In the genomic region with DNA sequence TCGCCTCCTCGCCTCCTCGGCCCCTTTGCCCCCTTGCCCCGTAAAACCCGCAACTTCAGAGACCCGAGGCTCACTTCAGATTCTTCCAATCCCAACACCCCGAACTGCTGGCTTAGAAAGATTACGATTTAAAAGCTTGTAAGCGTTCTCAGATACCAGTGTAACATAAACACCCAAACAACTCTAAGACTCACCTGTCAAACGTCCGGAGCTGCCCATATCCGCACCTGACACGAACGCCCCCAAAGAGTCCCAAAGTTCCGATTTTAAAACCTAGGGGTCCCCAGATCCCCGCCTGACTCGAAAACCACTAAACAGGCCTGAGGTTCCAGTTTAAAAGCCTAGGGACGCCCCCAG, we compare ENCODE assay signal across 8 mouse cellular contexts. TPM values are rescaled to one million over a fixed set of nuclear protein-coding genes. Genes with fewer than 3 reads are reported as not detected.
DNase-seq lines count a peak whose midpoint lies in the region; ATAC-seq and TF ChIP-seq lines count a peak whose summit lies in the region.

No protein-coding gene starts in this region.

- H3K27ac ChIP-seq in neural tube, embryonic 11.5 days (ENCODE audit: low read depth, low read length), result no peak overlapping the region
- H3K27ac ChIP-seq in forebrain, embryonic 10.5 days, result 0 out of 2 replicates have a peak overlapping the region, but pooled peaks have one; percentile 90
- peak overlapping the region; percentile 94; the same call in 1 of the 2 replicates for H3K27ac ChIP-seq in intestine, postnatal 0 days (ENCODE audit: low read depth, low read length)
- no peak overlapping the region for H3K27ac ChIP-seq in neural tube, embryonic 15.5 days (replicated peaks)

- no peaks in the 10 kb centered on the region; the same call in 1 of the 2 replicates for H3K36me3 ChIP-seq in neural tube, embryonic 11.5 days (ENCODE audit: control insufficient read depth, insufficient read depth, low read length)
- H3K36me3 ChIP-seq in forebrain, embryonic 10.5 days (replicated peaks), result 0 out of 2 replicates have a peak, but pooled peaks cover 4% of the 10 kb centered on the region
- H3K36me3 ChIP-seq in intestine, postnatal 0 days (ENCODE audit: control insufficient read depth, insufficient read depth), result peaks cover 2% of the 10 kb centered on the region; the same call in 1 of the 2 replicates
- no peaks in the 10 kb centered on the region for H3K36me3 ChIP-seq in neural tube, embryonic 15.5 days

- H3K27me3 ChIP-seq in neural tube, embryonic 11.5 days (ENCODE audit: control insufficient read depth, insufficient read depth, low read length), result no peaks in the 10 kb centered on the region
- peaks cover 9% of the 10 kb centered on the region; the same call in 1 of the 2 replicates for H3K27me3 ChIP-seq in forebrain, embryonic 10.5 days (ENCODE audit: poor library complexity, severe bottlenecking)
- H3K27me3 ChIP-seq in intestine, postnatal 0 days (replicated peaks; ENCODE audit: control insufficient read depth, insufficient read depth, low read length), result no peaks in the 10 kb centered on the region
- H3K27me3 ChIP-seq in neural tube, embryonic 15.5 days (replicated peaks), result no peaks in the 10 kb centered on the region

- H3K9me3 ChIP-seq in neural tube, embryonic 11.5 days (ENCODE audit: control insufficient read depth, low read length), result no peaks in the 10 kb centered on the region
- H3K9me3 ChIP-seq in forebrain, embryonic 10.5 days, result no peaks in the 10 kb centered on the region
- H3K9me3 ChIP-seq in intestine, postnatal 0 days (ENCODE audit: control insufficient read depth), result no peaks in the 10 kb centered on the region
- H3K9me3 ChIP-seq in neural tube, embryonic 15.5 days (replicated peaks), result no peaks in the 10 kb centered on the region

- H3K4me3 ChIP-seq in neural tube, embryonic 11.5 days (ENCODE audit: low read depth, low read length), result peak overlapping the region; percentile 88
- H3K4me3 ChIP-seq in forebrain, embryonic 10.5 days, result peak overlapping the region; percentile 85
- peak overlapping the region; percentile 86 for H3K4me3 ChIP-seq in intestine, postnatal 0 days (ENCODE audit: low read depth, low read length)
- H3K4me3 ChIP-seq in neural tube, embryonic 15.5 days (replicated peaks), result peak overlapping the region; percentile 97

- no peak for DNase-seq in neural tube, embryonic 11.5 days (ENCODE audit: low spot score)
- no peak for DNase-seq in neural tube, embryonic 10.5 days (ENCODE audit: extremely low spot score, low spot score)
- DNase-seq in forebrain, embryonic 10.5 days (ENCODE audit: extremely low spot score, low spot score), result no peak
- no peak for DNase-seq in embryo, embryonic 10.5 days (ENCODE audit: low spot score)
- no peak for DNase-seq in cerebellum, adult 8-10 months
- DNase-seq in Muller cell, postnatal 12 days (ENCODE audit: inconsistent ontology term), result no peak

- 1% methylated on average over 18 of the region's 18 CpGs for whole genome bisulfite sequencing in neural tube, embryonic 11.5 days
- WGBS in forebrain, embryonic 10.5 days, result 2% methylated on average over 18 of the region's 18 CpGs
- 2% methylated on average over 18 of the region's 18 CpGs for WGBS in intestine, postnatal 0 days
- WGBS in neural tube, embryonic 15.5 days, result 2% methylated on average over 16 of the region's 18 CpGs

- no peak for TF ChIP-seq CTCF in intestine, postnatal 0 days (IDR thresholded peaks at IDR 0.05; ENCODE audit: low read depth)

- peak overlapping the region; percentile 37 for H3K9ac ChIP-seq in neural tube, embryonic 11.5 days (ENCODE audit: low read length)
- H3K9ac ChIP-seq in intestine, postnatal 0 days (ENCODE audit: low read depth, low read length), result peak overlapping the region; percentile 88
- peak overlapping the region; percentile 96 for H3K9ac ChIP-seq in neural tube, embryonic 15.5 days (replicated peaks)

- no peak for ATAC-seq in neural tube, embryonic 11.5 days (ENCODE audit: insufficient read depth, low FRiP score, low TSS enrichment)
- peak; percentile 2; the same call in 1 of the 2 replicates for ATAC-seq in intestine, postnatal 0 days
- ATAC-seq in neural tube, embryonic 15.5 days (ENCODE audit: low FRiP score), result no peak

- peak overlapping the region; percentile 41 for H3K4me2 ChIP-seq in neural tube, embryonic 11.5 days (ENCODE audit: low read depth)
- peak overlapping the region; percentile 81 for H3K4me2 ChIP-seq in intestine, postnatal 0 days (replicated peaks; ENCODE audit: low read depth)
- peak overlapping the region; percentile 72 for H3K4me2 ChIP-seq in neural tube, embryonic 15.5 days

- H3K4me1 ChIP-seq in neural tube, embryonic 11.5 days (ENCODE audit: control insufficient read depth, insufficient read depth, low read length), result peaks cover 8% of the 10 kb centered on the region
- H3K4me1 ChIP-seq in forebrain, embryonic 10.5 days, result peaks cover 26% of the 10 kb centered on the region
- H3K4me1 ChIP-seq in intestine, postnatal 0 days (replicated peaks; ENCODE audit: control insufficient read depth, insufficient read depth, low read length), result peaks cover 18% of the 10 kb centered on the region
- H3K4me1 ChIP-seq in neural tube, embryonic 15.5 days, result peaks cover 48% of the 10 kb centered on the region

RNA-seq across cellular contexts. Expression of a gene that starts 0.3 kb away (rescaled TPM):
- polyA plus RNA-seq in neural tube, embryonic 11.5 days (2014; fragmentation: Nextera tagmentation; extraction: Ambion mirVana), result 43.3 and 43.4 TPM in 2 replicates
- 23.2 and 26.4 TPM in 2 replicates for polyA plus RNA-seq in forebrain, embryonic 10.5 days (2016; fragmentation: Nextera tagmentation; extraction: Ambion mirVana)
- 20.7 and 21.3 TPM in 2 replicates for polyA plus RNA-seq in intestine, postnatal 0 days (2015; fragmentation: Nextera tagmentation; extraction: Ambion mirVana)
- polyA plus RNA-seq in neural tube, embryonic 15.5 days (2015; fragmentation: Nextera tagmentation; extraction: Ambion mirVana), result 50.7 and 52.0 TPM in 2 replicates

Comparison
In these comparisons a context has a peak if more than half of its experiments do, and no peak if none do; other contexts are left out.
1. H3K27ac ChIP-seq: peak in forebrain, embryonic 10.5 days (single experiment) and intestine, postnatal 0 days (single experiment); none in neural tube, embryonic 11.5 days (single experiment) and neural tube, embryonic 15.5 days (single experiment).
2. H3K9ac ChIP-seq: peak in every context shown above with its lines; median percentile 96 in neural tube, embryonic 15.5 days; 88 in intestine, postnatal 0 days; 37 in neural tube, embryonic 11.5 days.
3. Peak in every context shown above with its lines, with median percentiles within 50 percentile points of each other: H3K4me2 ChIP-seq and H3K4me3 ChIP-seq.